Mouse (Mus musculus): ENCODE measurements around the gene Lrrc32. TPM values are rescaled to one million over a fixed set of nuclear protein-coding genes. Genes with fewer than 3 reads are reported as not detected.

The Lrrc32 gene
- 7.2 and 7.3 TPM in 2 replicates for polyA plus RNA-seq (2014; fragmentation: Nextera tagmentation; extraction: Ambion mirVana)

DNA sequence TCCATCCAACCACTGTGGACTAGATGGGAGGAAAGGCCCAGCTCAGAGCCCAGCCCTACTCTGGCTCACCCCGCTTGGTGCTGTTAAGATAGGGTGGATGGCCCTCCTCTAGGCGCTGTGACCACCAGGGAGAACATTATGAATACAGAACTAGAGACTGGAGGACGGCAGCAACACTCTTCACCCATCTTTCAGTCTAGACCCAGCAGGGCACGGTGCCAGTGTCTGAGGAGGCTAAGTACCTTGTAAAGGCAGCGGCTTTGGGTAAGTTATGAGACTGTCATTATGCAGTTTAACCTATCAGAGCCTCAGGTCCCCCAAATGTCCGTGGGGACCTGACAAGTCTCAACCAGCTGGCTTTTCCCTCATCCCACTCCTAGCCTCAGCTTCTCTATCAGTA, at the start of gene Lrrc32:
Gene Lrrc32, plus strand, starts transcription at position 153 of the 400 bp plus-strand sequence.
- TF ChIP-seq CTCF (IDR thresholded peaks at IDR 0.05; ENCODE audit: low read depth), result no peak
- Histone ChIP-seq H3K27me3 (ENCODE audit: insufficient read depth, low read length) (no peaks in the 10 kb centered on the region), H3K9ac (peak within 1 kb of the TSS; percentile 54), H3K9me3 (ENCODE audit: low read depth, low read length) (no peaks in the 10 kb centered on the region), H3K4me1 (ENCODE audit: insufficient read depth) (peaks cover 17% of the 10 kb centered on the region), H3K27ac (ENCODE audit: low read depth) (no peak within 1 kb of the TSS), H3K4me3 (ENCODE audit: low read depth, low read length) (peak within 1 kb of the TSS; percentile 47), H3K4me2 (peak within 1 kb of the TSS; percentile 87), H3K36me3 (ENCODE audit: insufficient read depth) (no peaks in the 10 kb centered on the region)
- ATAC-seq (ENCODE audit: insufficient read depth), result peak; percentile 1; the same call in 1 of the 2 replicates
- peak; percentile 52 for DNase-seq
- WGBS, result 42% methylated on average over 6 of the region's 6 CpGs

DNA sequence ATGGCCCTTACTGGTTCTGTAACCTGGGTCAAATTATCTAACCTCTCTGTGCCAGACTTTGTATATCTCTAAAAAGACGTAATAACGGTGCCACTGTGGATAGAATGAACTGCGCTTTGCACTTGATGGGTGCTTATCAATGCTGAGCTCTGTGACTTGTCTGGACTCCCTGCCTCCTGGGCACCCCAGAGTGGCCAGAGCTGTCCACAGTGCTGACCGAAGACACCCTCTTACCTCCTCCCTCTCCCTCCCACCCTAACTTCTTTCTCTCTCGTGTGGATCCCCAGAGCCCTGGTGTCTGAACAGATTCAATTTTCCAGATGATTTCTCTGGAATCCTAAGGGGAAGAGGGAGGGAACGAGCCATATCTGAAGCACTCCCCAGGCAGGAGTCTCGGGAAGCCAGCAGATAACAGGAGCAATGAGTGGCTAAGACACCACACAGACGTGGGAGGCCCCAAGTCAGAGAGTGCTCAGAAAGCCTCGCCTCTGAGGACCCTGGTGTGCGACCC, 49.1 kb upstream of the Lrrc32 start, which contains the start of gene Gucy2d:
Gene Gucy2d, plus strand, starts transcription at position 461 of the 511 bp plus-strand sequence.
- H3K4me2 ChIP-seq, result no peak within 1 kb of the TSS
- no peaks in the 10 kb centered on the region for H3K27me3 ChIP-seq (ENCODE audit: insufficient read depth, low read length)
- ATAC-seq (ENCODE audit: insufficient read depth), result no peak
- DNase-seq, result peak; percentile 28
- no peak within 1 kb of the TSS for H3K9ac ChIP-seq
- 27% methylated on average over 10 of the region's 10 CpGs for WGBS
- H3K27ac ChIP-seq (ENCODE audit: low read depth), result no peak within 1 kb of the TSS
- no peaks in the 10 kb centered on the region for H3K4me1 ChIP-seq (ENCODE audit: insufficient read depth)
- TF ChIP-seq CTCF (IDR thresholded peaks at IDR 0.05; ENCODE audit: low read depth), result no peak
- no peaks in the 10 kb centered on the region for H3K9me3 ChIP-seq (ENCODE audit: low read depth, low read length)
- no peaks in the 10 kb centered on the region for H3K36me3 ChIP-seq (ENCODE audit: insufficient read depth)
- no peak within 1 kb of the TSS for H3K4me3 ChIP-seq (ENCODE audit: low read depth, low read length)

DNA sequence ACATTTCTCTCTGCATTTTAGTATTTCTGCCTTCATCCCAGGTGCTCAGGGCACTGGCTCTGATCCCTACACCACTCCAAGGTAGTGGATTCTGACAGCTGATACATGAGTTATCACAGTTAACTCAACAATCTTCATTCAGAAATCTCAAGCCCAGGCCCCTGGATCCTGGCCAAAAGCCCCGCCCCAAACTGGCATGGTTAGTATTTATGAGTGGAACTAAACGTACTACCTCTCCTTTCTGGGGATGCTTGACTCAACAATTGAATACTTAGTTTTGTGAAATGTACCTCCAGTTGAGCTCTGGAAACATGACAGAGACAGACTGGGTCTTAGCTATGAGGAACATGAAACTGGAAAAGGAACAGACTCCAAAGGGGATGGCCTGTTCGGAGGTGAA, 42.2 kb upstream of the Lrrc32 start:
- Histone ChIP-seq H3K4me3 (ENCODE audit: low read depth, low read length) (no peak overlapping the region), H3K27me3 (ENCODE audit: insufficient read depth, low read length) (no peaks in the 10 kb centered on the region), H3K27ac (ENCODE audit: low read depth) (no peak overlapping the region), H3K4me2 (no peak overlapping the region), H3K9me3 (ENCODE audit: low read depth, low read length) (no peaks in the 10 kb centered on the region), H3K9ac (no peak overlapping the region), H3K4me1 (ENCODE audit: insufficient read depth) (no peaks in the 10 kb centered on the region), H3K36me3 (ENCODE audit: insufficient read depth) (no peaks in the 10 kb centered on the region)
- ATAC-seq (ENCODE audit: insufficient read depth) (no peak), DNase-seq (no peak)
- WGBS, result 54% methylated on average over 3 of the region's 3 CpGs
- TF ChIP-seq CTCF (IDR thresholded peaks at IDR 0.05; ENCODE audit: low read depth), result no peak

DNA sequence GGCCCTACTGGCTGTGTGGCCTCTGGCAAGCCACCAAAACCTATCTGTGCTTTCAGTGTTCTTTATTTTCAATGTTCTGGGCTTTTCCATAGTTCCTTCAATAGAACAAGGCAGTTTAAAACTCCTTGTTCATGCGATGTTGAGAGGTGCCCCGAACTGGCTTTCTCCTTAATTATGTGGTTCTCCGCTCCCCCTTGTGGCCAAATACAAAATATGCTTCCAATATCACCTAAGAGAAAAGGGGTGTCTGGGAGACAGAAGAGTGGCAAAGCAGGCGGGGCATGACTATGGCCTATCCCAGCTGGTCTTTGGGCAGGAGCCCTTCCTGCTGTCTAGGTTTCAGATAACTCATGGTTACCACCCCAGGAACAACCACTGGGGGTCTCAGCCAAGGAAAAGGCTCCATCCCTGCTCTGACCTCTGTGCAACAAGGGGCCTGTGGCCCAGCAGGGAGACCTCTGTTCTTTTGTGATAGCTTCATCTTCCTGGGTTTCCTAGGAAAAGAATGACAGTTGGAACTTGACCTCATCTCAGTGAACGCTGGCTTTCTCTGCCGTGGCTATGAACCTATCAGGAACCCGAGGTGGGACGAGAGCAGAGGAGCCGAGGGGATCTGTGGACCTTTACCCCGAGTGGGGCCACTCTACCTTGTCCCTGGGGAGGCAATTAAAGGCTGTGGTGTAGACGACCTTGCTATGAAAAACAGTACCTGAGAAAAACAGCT, 41.3 kb upstream of the Lrrc32 start:
- no peak overlapping the region for H3K4me3 ChIP-seq (ENCODE audit: low read depth, low read length)
- DNase-seq (peak; percentile 79), ATAC-seq (ENCODE audit: insufficient read depth) (no peak)
- peak; percentile 68 for TF ChIP-seq CTCF (IDR thresholded peaks at IDR 0.05; ENCODE audit: low read depth)
- no peaks in the 10 kb centered on the region for H3K36me3 ChIP-seq (ENCODE audit: insufficient read depth)
- H3K9me3 ChIP-seq (ENCODE audit: low read depth, low read length), result no peaks in the 10 kb centered on the region
- no peaks in the 10 kb centered on the region for H3K4me1 ChIP-seq (ENCODE audit: insufficient read depth)
- H3K4me2 ChIP-seq, result no peak overlapping the region
- H3K9ac ChIP-seq, result no peak overlapping the region
- H3K27ac ChIP-seq (ENCODE audit: low read depth), result no peak overlapping the region
- 58% methylated on average over 11 of the region's 11 CpGs for WGBS
- H3K27me3 ChIP-seq (ENCODE audit: insufficient read depth, low read length), result no peaks in the 10 kb centered on the region

DNA sequence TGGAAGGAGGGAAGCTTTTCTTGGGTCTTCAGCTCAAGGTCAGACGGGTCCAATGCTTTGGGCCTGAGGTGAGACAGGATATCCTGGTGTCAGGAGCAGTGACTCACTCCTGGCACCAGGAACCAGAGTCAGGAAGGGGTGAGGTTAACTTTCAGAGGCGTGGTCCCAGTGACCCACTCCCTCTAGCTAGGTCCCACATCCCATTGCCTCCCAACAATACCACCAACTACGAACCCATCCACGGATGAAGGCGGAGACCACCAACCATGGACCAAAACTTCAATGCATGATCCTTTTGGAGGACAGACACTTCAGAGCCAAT, 40.8 kb upstream of the Lrrc32 start:
- no peak for TF ChIP-seq CTCF (IDR thresholded peaks at IDR 0.05; ENCODE audit: low read depth)
- no peaks in the 10 kb centered on the region for H3K4me1 ChIP-seq (ENCODE audit: insufficient read depth)
- no peak overlapping the region for H3K9ac ChIP-seq
- no peak overlapping the region for H3K4me2 ChIP-seq
- DNase-seq (no peak), ATAC-seq (ENCODE audit: insufficient read depth) (no peak)
- no peaks in the 10 kb centered on the region for H3K36me3 ChIP-seq (ENCODE audit: insufficient read depth)
- H3K27ac ChIP-seq (ENCODE audit: low read depth), result no peak overlapping the region
- H3K4me3 ChIP-seq (ENCODE audit: low read depth, low read length), result no peak overlapping the region
- H3K9me3 ChIP-seq (ENCODE audit: low read depth, low read length), result no peaks in the 10 kb centered on the region
- WGBS, result 83% methylated on average over 5 of the region's 5 CpGs
- no peaks in the 10 kb centered on the region for H3K27me3 ChIP-seq (ENCODE audit: insufficient read depth, low read length)

- no peak for TF ChIP-seq CTCF (IDR thresholded peaks at IDR 0.05; ENCODE audit: low read depth)
- 71% methylated on average over 9 of the region's 9 CpGs for WGBS
- DNase-seq (no peak), ATAC-seq (ENCODE audit: insufficient read depth) (no peak)
- Histone ChIP-seq H3K4me3 (ENCODE audit: low read depth, low read length) (no peak overlapping the region), H3K36me3 (ENCODE audit: insufficient read depth) (no peaks in the 10 kb centered on the region), H3K27me3 (ENCODE audit: insufficient read depth, low read length) (no peaks in the 10 kb centered on the region), H3K9me3 (ENCODE audit: low read depth, low read length) (no peaks in the 10 kb centered on the region), H3K27ac (ENCODE audit: low read depth) (no peak overlapping the region), H3K4me2 (no peak overlapping the region), H3K9ac (no peak overlapping the region), H3K4me1 (ENCODE audit: insufficient read depth) (no peaks in the 10 kb centered on the region)
Observed at GRCm38 (mm10) chr7:98449696-98450095, 39.4 kb upstream of the Lrrc32 start.

GRCm38 (mm10) chr7:98454397-98455120, 34.5 kb upstream of the Lrrc32 start:
- Histone ChIP-seq H3K27ac (ENCODE audit: low read depth) (no peak overlapping the region), H3K9ac (no peak overlapping the region), H3K4me2 (no peak overlapping the region), H3K9me3 (ENCODE audit: low read depth, low read length) (no peaks in the 10 kb centered on the region), H3K27me3 (ENCODE audit: insufficient read depth, low read length) (no peaks in the 10 kb centered on the region), H3K36me3 (ENCODE audit: insufficient read depth) (no peaks in the 10 kb centered on the region), H3K4me1 (ENCODE audit: insufficient read depth) (no peaks in the 10 kb centered on the region), H3K4me3 (ENCODE audit: low read depth, low read length) (no peak overlapping the region)
- ATAC-seq (ENCODE audit: insufficient read depth), result no peak
- TF ChIP-seq CTCF (IDR thresholded peaks at IDR 0.05; ENCODE audit: low read depth), result no peak
- DNase-seq, result no peak
- 65% methylated on average over 10 of the region's 10 CpGs for WGBS

Measured in lung, embryonic 14.5 days (tissue).